Mouse (Mus musculus) intestine, postnatal 0 days (tissue): ENCODE data around the gene Ppp2r5b. TPM values are rescaled to one million over a fixed set of nuclear protein-coding genes. Genes with fewer than 3 reads are reported as not detected.

Experiments
- ATAC-seq: fragments of 200-750 bp; cut with Nextera tagmentation; 2 replicates; pipeline ENCODE4 v1.8.0; 2017; ENCODE audit warnings: mild to moderate bottlenecking, moderate TSS enrichment, moderate library complexity
- H3K27ac ChIP-seq: fragments of 300-500 bp; sonication (generic); 2 replicates; pipeline ENCODE4 v1.5.1; 2014; ENCODE audit warnings: mild to moderate bottlenecking, low read depth, low read length, moderate library complexity
- H3K27me3 ChIP-seq: fragments of 300-500 bp; sonication (generic); replicated peaks from 2 replicates; pipeline ENCODE4 v1.6.1; 2014; ENCODE audit warnings: low read length, mixed read lengths; ENCODE audit not compliant: control insufficient read depth, insufficient read depth
- H3K36me3 ChIP-seq: fragments of 300-500 bp; sonication (generic); 2 replicates; pipeline ENCODE4 v1.6.1; 2014; ENCODE audit warnings: mild to moderate bottlenecking, moderate library complexity; ENCODE audit not compliant: control insufficient read depth, insufficient read depth
- H3K4me1 ChIP-seq: fragments of 300-500 bp; sonication (generic); replicated peaks from 2 replicates; pipeline ENCODE4 v1.6.1; 2014; ENCODE audit warnings: antibody characterized with exemption, low read length, mixed read lengths; ENCODE audit not compliant: control insufficient read depth, insufficient read depth
- H3K4me2 ChIP-seq: fragments of 300-500 bp; sonication (generic); replicated peaks from 2 replicates; pipeline ENCODE4 v1.6.1; 2014; ENCODE audit warnings: low read depth, mild to moderate bottlenecking, moderate library complexity
- H3K4me3 ChIP-seq: fragments of 300-500 bp; sonication (generic); 2 replicates; pipeline ENCODE4 v1.5.1; 2014; ENCODE audit warnings: low read depth, low read length
- H3K9ac ChIP-seq: fragments of 300-500 bp; sonication (generic); 2 replicates; pipeline ENCODE4 v1.6.1; 2014; ENCODE audit warnings: mild to moderate bottlenecking, low read depth, low read length
- H3K9me3 ChIP-seq: fragments of 300-500 bp; sonication (generic); 2 replicates; pipeline ENCODE4 v1.6.1; 2016; ENCODE audit warnings: mixed run types; ENCODE audit not compliant: control insufficient read depth
- CTCF ChIP-seq: sonication (generic); IDR thresholded peaks from 2 replicates; pipeline ENCODE4 v1.5.1; 2016; ENCODE audit warnings: low read depth, mild to moderate bottlenecking, control low read depth, antibody characterized with exemption, moderate library complexity
- WGBS: fragments of 180-500 bp; shearing (Covaris S2); extraction: QIAGEN DNeasy Blood & Tissue Kit; methylation state at CpG from one replicate; pipeline ENCODE4 v1.1.7; 2014; 5-methylcytosine and 5-hydroxymethylcytosine counted together
- polyA plus RNA-seq: library from polyadenylated mRNA; unstranded; fragments of >200 nt; fragmentation: Nextera tagmentation; extraction: Ambion mirVana; gene quantifications from 2 replicates; pipeline ENCODE4 v1.2.1, GENCODE M21; 2015

Ppp2r5b gene
- 15.2 and 17.1 TPM in 2 replicates for polyA plus RNA-seq

DNA sequence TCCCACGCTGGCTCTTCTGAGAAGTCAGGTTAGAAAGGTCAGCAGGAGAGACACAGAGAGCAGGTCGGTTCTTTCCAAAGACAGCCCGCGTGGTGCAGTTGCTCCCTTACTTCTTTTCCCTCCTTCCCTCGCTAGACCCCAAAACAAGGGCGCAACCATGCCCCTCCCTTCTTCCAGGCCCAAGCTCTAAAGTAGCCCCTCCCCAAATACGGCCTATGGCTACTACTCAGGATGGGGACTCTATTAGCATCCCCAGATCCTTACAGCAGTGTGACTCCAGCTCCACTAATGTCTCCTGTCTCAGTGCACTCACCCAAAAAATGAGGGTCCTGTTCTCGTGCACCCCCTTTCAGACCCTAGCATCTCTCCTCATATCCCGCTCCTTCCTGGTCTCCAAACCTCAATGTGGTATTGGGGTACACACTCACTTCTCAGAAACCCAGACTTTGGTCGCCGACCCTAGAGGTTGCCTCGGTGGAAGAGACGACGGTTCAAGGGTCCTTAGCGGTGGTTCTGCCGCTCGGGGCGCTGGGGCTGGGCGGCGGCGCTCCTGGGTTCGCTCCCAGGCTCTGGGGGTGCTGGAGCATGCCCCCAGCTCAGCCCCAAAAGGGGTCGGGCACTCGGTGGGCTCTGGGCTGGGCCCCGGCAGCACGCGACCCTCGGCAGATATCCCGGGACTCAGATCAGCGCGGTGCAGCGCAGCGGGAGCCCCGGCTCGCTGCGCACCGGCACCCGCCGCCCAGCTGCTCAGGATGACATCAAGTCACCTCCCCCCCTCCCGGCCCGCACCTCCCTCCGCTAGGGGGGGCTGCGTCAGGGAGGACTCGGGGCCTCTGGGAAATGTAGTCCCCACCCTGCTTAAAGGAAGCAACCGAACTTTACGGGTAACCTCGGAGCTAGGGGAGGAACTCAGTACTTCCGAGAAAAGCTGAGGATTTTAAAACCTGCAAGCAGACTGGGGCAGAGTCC is at the start of gene Ppp2r5b:
TSS of gene Ppp2r5b (minus strand) at position 789 of the 969 bp plus-strand sequence.
- peak within 1 kb of the TSS; percentile 88 for H3K4me2 ChIP-seq
- H3K27me3 ChIP-seq, result no peaks in the 10 kb centered on the region
- H3K9me3 ChIP-seq, result no peaks in the 10 kb centered on the region
- TF ChIP-seq CTCF, result peak; percentile 71
- peak within 1 kb of the TSS; percentile 74 for H3K9ac ChIP-seq
- H3K4me1 ChIP-seq, result peaks cover 8% of the 10 kb centered on the region; the same call in 1 of the 2 replicates
- peak within 1 kb of the TSS; percentile 71 for H3K4me3 ChIP-seq
- peak; percentile 95 for ATAC-seq
- H3K36me3 ChIP-seq, result peaks cover 22% of the 10 kb centered on the region
- peak within 1 kb of the TSS; percentile 96 for H3K27ac ChIP-seq
- 5% methylated on average over 48 of the region's 48 CpGs for WGBS

DNA sequence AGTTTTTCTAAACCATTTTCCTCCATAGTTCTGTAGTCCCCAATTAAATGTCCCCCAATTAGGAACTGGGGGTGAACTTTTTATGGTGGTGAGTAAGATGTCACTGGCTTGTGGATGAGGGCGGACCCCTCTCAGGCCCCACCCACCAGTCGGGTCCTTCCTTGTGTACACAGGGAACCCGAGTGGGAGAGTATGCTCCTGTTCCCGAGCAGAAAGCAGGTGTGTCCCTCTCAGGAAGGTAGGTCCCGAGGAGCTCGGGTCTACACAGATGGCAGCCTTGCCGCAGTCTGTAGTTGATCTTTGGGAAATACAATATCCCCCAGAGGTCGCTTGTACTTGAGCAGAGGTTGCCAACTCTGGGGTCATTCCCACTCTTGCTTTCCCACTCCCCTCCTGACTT is 49.6 kb upstream of the Ppp2r5b start:
- no peak for TF ChIP-seq CTCF
- Histone ChIP-seq H3K27me3 (no peaks in the 10 kb centered on the region), H3K36me3 (peaks cover 51% of the 10 kb centered on the region), H3K9ac (no peak overlapping the region; the same call in 1 of the 2 replicates), H3K4me3 (no peak overlapping the region), H3K4me2 (peak overlapping the region; percentile 30; the same call in 1 of the 2 replicates), H3K4me1 (peaks cover 20% of the 10 kb centered on the region), H3K9me3 (no peaks in the 10 kb centered on the region), H3K27ac (peak overlapping the region; percentile 83)
- peak; percentile 46 for ATAC-seq
- 34% methylated on average over 8 of the region's 8 CpGs for WGBS

DNA sequence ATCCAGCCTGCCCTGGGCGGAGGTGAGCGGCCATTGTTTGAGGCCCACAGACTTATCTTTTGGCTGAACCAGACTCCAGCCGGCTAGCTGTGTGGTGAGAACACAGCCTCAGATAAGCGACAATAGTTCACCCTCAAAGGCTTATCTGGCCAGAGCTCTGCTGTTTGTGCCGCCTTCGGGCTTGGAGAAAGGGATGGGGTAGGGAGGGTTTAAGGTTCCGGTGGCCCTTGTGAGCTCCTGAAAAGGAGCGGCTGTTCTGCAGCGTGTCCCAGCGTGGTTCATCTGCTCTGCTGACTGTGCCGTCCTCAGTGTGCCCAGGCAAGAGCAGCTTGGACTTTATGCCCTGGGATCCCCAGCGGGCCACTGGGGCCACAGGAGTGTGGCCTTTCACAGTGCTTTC is 48.8 kb upstream of the Ppp2r5b start:
- 51% methylated on average over 12 of the region's 12 CpGs for WGBS
- TF ChIP-seq CTCF, result no peak
- ATAC-seq, result peak; percentile 34
- no peaks in the 10 kb centered on the region for H3K9me3 ChIP-seq
- H3K9ac ChIP-seq, result no peak overlapping the region
- H3K36me3 ChIP-seq, result peaks cover 46% of the 10 kb centered on the region
- peaks cover 22% of the 10 kb centered on the region for H3K4me1 ChIP-seq
- H3K4me3 ChIP-seq, result no peak overlapping the region
- peak overlapping the region; percentile 83 for H3K27ac ChIP-seq
- H3K27me3 ChIP-seq, result no peaks in the 10 kb centered on the region
- H3K4me2 ChIP-seq, result peak overlapping the region; percentile 30

DNA sequence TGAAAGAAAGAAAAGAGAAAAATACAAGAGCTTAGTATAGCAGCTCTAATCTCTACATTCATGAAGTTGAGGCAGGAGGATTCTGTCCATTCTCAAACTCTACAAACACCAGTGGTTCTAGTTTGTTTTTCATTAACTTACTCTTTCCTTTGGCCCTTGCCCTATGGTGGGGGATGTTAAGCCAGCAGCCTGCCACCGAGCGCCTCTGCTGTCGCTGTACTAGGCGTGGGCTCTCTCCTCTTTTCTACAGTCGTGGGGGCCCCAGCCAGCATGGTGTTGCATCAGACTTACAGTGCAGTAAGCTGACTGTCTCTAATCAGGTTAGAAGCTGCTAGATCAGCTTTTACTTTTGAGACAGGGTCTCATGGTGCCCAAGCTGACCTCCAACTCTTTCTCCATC is 47.3 kb upstream of the Ppp2r5b start:
- Histone ChIP-seq H3K9me3 (no peaks in the 10 kb centered on the region), H3K4me1 (peaks cover 28% of the 10 kb centered on the region), H3K27me3 (no peaks in the 10 kb centered on the region), H3K9ac (0 out of 2 replicates have a peak overlapping the region, but pooled peaks have one; percentile 17), H3K36me3 (peaks cover 45% of the 10 kb centered on the region), H3K27ac (peak overlapping the region; percentile 83), H3K4me2 (peak overlapping the region; percentile 17), H3K4me3 (no peak overlapping the region)
- no peak for TF ChIP-seq CTCF
- no peak for ATAC-seq
- 40% methylated on average over 5 of the region's 5 CpGs for WGBS

DNA sequence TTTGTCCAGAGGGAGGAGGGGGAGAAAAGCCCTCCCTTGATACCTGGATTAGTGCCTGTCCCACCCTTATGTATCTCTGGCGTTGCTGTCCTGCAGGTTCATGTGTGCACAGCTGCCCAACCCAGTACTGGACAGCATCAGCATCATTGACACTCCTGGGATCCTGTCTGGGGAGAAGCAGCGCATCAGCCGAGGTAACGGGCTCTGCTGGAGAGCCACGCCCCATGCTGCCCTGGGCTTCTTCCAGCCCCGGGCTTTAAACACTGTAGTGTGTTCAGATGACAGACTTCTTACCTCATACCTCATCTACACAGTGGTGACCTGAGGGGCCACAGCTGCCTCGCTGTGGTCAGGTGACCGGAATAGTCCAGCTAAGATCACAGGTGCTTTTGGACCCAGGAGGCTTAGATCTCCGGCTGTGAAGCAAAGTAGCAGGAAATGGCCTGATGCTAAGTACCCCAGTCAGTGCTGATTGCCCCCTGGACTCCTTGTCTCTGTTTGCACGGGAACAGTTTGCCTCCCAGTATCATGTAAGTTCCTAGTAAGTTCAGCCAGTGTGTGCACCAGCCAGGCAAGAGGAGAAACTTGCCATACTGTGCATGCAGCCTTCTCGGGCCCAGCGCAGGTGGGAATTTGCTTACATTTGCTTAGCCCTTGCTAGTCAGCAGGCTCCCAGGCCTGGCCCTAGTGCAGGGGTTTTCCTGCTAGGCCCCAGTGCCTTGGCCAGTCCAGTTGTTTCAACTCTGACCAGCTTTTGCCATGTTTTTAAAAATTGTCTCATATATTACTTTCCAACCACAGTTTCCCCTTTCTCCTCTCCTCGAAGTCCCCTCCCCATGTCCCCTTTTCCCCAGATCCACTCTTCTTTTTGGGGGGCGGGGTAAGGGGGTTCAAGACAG is 45.7 kb upstream of the Ppp2r5b start:
- Histone ChIP-seq H3K4me1 (peaks cover 28% of the 10 kb centered on the region), H3K9ac (0 out of 2 replicates have a peak overlapping the region, but pooled peaks have one; percentile 17), H3K27me3 (no peaks in the 10 kb centered on the region), H3K9me3 (no peaks in the 10 kb centered on the region), H3K4me2 (no peak overlapping the region), H3K27ac (peak overlapping the region; percentile 88), H3K4me3 (no peak overlapping the region), H3K36me3 (peaks cover 37% of the 10 kb centered on the region)
- no peak for TF ChIP-seq CTCF
- 61% methylated on average over 14 of the region's 14 CpGs for WGBS
- no peak for ATAC-seq
